Mouse (Mus musculus) forebrain, embryonic 12.5 days (tissue): ENCODE data around the gene Tmem262. TPM values are rescaled to one million over a fixed set of nuclear protein-coding genes. Genes with fewer than 3 reads are reported as not detected.

ENCODE experiments used
- ATAC-seq: fragments of 200-750 bp; cut with Nextera tagmentation; 2 replicates; pipeline ENCODE4 v1.8.0; 2017; ENCODE audit warnings: moderate TSS enrichment; ENCODE audit not compliant: low FRiP score
- H3K27ac ChIP-seq: fragments of 300-500 bp; sonication (generic); 2 replicates; pipeline ENCODE4 v1.5.1; 2016; ENCODE audit warnings: mild to moderate bottlenecking
- H3K27me3 ChIP-seq: fragments of 300-500 bp; sonication (generic); 2 replicates; pipeline ENCODE4 v1.6.1; 2016; ENCODE audit warnings: mild to moderate bottlenecking
- H3K36me3 ChIP-seq: fragments of 300-500 bp; sonication (generic); replicated peaks from 2 replicates; pipeline ENCODE4 v1.6.1; 2016; ENCODE audit warnings: mild to moderate bottlenecking
- H3K4me1 ChIP-seq: fragments of 300-500 bp; sonication (generic); 2 replicates; pipeline ENCODE4 v1.6.1; 2016
- H3K4me2 ChIP-seq: fragments of 300-500 bp; sonication (generic); 2 replicates; pipeline ENCODE4 v1.6.1; 2016; ENCODE audit warnings: mild to moderate bottlenecking, moderate library complexity
- H3K4me3 ChIP-seq: fragments of 300-500 bp; sonication (generic); replicated peaks from 2 replicates; pipeline ENCODE4 v1.5.1; 2016; ENCODE audit warnings: mild to moderate bottlenecking
- H3K9ac ChIP-seq: fragments of 300-500 bp; sonication (generic); 2 replicates; pipeline ENCODE4 v1.6.1; 2016; ENCODE audit warnings: mild to moderate bottlenecking
- H3K9me3 ChIP-seq: fragments of 300-500 bp; sonication (generic); 2 replicates; pipeline ENCODE4 v1.6.1; 2016
- WGBS: fragments of 180-500 bp; shearing (Covaris S2); methylation state at CpG from one replicate; pipeline ENCODE4 v1.1.7; 2016; 5-methylcytosine and 5-hydroxymethylcytosine counted together
- polyA plus RNA-seq: library from polyadenylated mRNA; unstranded; fragments of >200 nt; fragmentation: Nextera tagmentation; extraction: Ambion mirVana; gene quantifications from 2 replicates; pipeline ENCODE4 v1.2.1, GENCODE M21; 2016

Gene Tmem262
- polyA plus RNA-seq, 1 experiment from 2014 or later, result not detected

GRCm38 (mm10) chr19:6085417-6085879 lies 5.6 kb downstream of the Tmem262 start:
- H3K36me3 ChIP-seq, result peaks cover 53% of the 10 kb centered on the region
- peak overlapping the region; percentile 80 for H3K4me2 ChIP-seq
- no peaks in the 10 kb centered on the region for H3K9me3 ChIP-seq
- H3K27ac ChIP-seq, result peak overlapping the region; percentile 84
- ATAC-seq, result peak; percentile 88
- H3K4me3 ChIP-seq, result peak overlapping the region; percentile 73
- peaks cover 19% of the 10 kb centered on the region for H3K4me1 ChIP-seq
- 0% methylated on average over 17 of the region's 17 CpGs for WGBS
- peak overlapping the region; percentile 68 for H3K9ac ChIP-seq
- no peaks in the 10 kb centered on the region for H3K27me3 ChIP-seq

- Histone ChIP-seq H3K4me1 (peaks cover 15% of the 10 kb centered on the region), H3K9me3 (no peaks in the 10 kb centered on the region), H3K9ac (no peak overlapping the region), H3K36me3 (peaks cover 54% of the 10 kb centered on the region), H3K27me3 (no peaks in the 10 kb centered on the region), H3K27ac (no peak overlapping the region), H3K4me3 (no peak overlapping the region), H3K4me2 (no peak overlapping the region)
- WGBS, result 96% methylated on average over 13 of the region's 13 CpGs
- ATAC-seq, result no peak
These were observed 9.0 kb downstream of the Tmem262 start for GRCm38 (mm10) chr19:6088841-6089240.

- H3K27me3 ChIP-seq, result no peaks in the 10 kb centered on the region
- H3K27ac ChIP-seq, result no peak within 1 kb of the TSS
- no peaks in the 10 kb centered on the region for H3K9me3 ChIP-seq
- no peaks in the 10 kb centered on the region for H3K4me1 ChIP-seq
- H3K9ac ChIP-seq, result no peak within 1 kb of the TSS
- peaks cover 64% of the 10 kb centered on the region for H3K36me3 ChIP-seq
- ATAC-seq, result no peak
- H3K4me2 ChIP-seq, result no peak within 1 kb of the TSS
- WGBS, result 92% methylated on average over 7 of the region's 7 CpGs
- H3K4me3 ChIP-seq, result no peak within 1 kb of the TSS
These were observed 14.3 kb downstream of the Tmem262 start, which contains the start of gene AC131692.1 for GRCm38 (mm10) chr19:6094119-6094518. Gene AC131692.1 (plus strand): TSS chr19:6094419.

- Histone ChIP-seq H3K27me3 (no peaks in the 10 kb centered on the region), H3K4me1 (no peaks in the 10 kb centered on the region), H3K36me3 (peaks cover 37% of the 10 kb centered on the region), H3K27ac (no peak overlapping the region), H3K4me2 (no peak overlapping the region), H3K9me3 (no peaks in the 10 kb centered on the region), H3K9ac (no peak overlapping the region), H3K4me3 (no peak overlapping the region)
- ATAC-seq, result no peak
- WGBS, result 91% methylated on average over 3 of the region's 3 CpGs
These were observed 18.0 kb downstream of the Tmem262 start for GRCm38 (mm10) chr19:6097847-6098246.

GRCm38 (mm10) chr19:6101186-6101585 lies 21.4 kb downstream of the Tmem262 start:
- Histone ChIP-seq H3K9me3 (no peaks in the 10 kb centered on the region), H3K4me1 (no peaks in the 10 kb centered on the region), H3K4me3 (no peak overlapping the region), H3K4me2 (no peak overlapping the region), H3K36me3 (peaks cover 17% of the 10 kb centered on the region), H3K27me3 (no peaks in the 10 kb centered on the region), H3K27ac (no peak overlapping the region), H3K9ac (no peak overlapping the region)
- 76% methylated on average over 6 of the region's 6 CpGs for WGBS
- ATAC-seq, result no peak

- Histone ChIP-seq H3K27ac (no peak overlapping the region), H3K4me2 (no peak overlapping the region), H3K36me3 (peaks cover 14% of the 10 kb centered on the region), H3K9me3 (no peaks in the 10 kb centered on the region), H3K9ac (no peak overlapping the region), H3K4me1 (no peaks in the 10 kb centered on the region), H3K4me3 (no peak overlapping the region), H3K27me3 (no peaks in the 10 kb centered on the region)
- ATAC-seq, result no peak
- 78% methylated on average over 6 of the region's 6 CpGs for WGBS
These were observed 22.5 kb downstream of the Tmem262 start for GRCm38 (mm10) chr19:6102169-6102853.

GRCm38 (mm10) chr19:6104476-6104875 lies 24.6 kb downstream of the Tmem262 start:
- Histone ChIP-seq H3K9ac (no peak overlapping the region), H3K27ac (no peak overlapping the region), H3K4me1 (no peaks in the 10 kb centered on the region), H3K4me3 (no peak overlapping the region), H3K36me3 (peaks cover 5% of the 10 kb centered on the region; the same call in 1 of the 2 replicates), H3K27me3 (no peaks in the 10 kb centered on the region), H3K9me3 (no peaks in the 10 kb centered on the region), H3K4me2 (no peak overlapping the region)
- no peak for ATAC-seq
- WGBS, result 85% methylated on average over 4 of the region's 4 CpGs

- Histone ChIP-seq H3K27me3 (no peaks in the 10 kb centered on the region), H3K4me2 (no peak within 1 kb of the TSS), H3K9me3 (no peaks in the 10 kb centered on the region), H3K36me3 (no peaks in the 10 kb centered on the region), H3K4me3 (no peak within 1 kb of the TSS), H3K27ac (no peak within 1 kb of the TSS), H3K4me1 (no peaks in the 10 kb centered on the region), H3K9ac (no peak within 1 kb of the TSS)
- ATAC-seq, result no peak
- WGBS, result 88% methylated on average over 7 of the region's 7 CpGs
These were observed 25.8 kb downstream of the Tmem262 start, which contains the start of gene Naaladl1 for GRCm38 (mm10) chr19:6105586-6105985. Gene Naaladl1 (plus strand): TSS chr19:6105782.

- Histone ChIP-seq H3K4me1 (peaks cover 15% of the 10 kb centered on the region), H3K36me3 (peaks cover 38% of the 10 kb centered on the region), H3K27me3 (no peaks in the 10 kb centered on the region), H3K9ac (no peak overlapping the region), H3K4me3 (no peak overlapping the region), H3K4me2 (no peak overlapping the region), H3K9me3 (no peaks in the 10 kb centered on the region), H3K27ac (no peak overlapping the region)
- WGBS, result 77% methylated on average over 6 of the region's 6 CpGs
- no peak for ATAC-seq
These were observed 33.3 kb downstream of the Tmem262 start for GRCm38 (mm10) chr19:6113116-6113515.

GRCm38 (mm10) chr19:6116113-6116850 lies 36.4 kb downstream of the Tmem262 start:
- no peaks in the 10 kb centered on the region for H3K27me3 ChIP-seq
- no peaks in the 10 kb centered on the region for H3K9me3 ChIP-seq
- 89% methylated on average over 15 of the region's 15 CpGs for WGBS
- H3K27ac ChIP-seq, result no peak overlapping the region
- no peak for ATAC-seq
- H3K36me3 ChIP-seq, result peaks cover 38% of the 10 kb centered on the region
- H3K4me2 ChIP-seq, result peak overlapping the region; percentile 94
- no peak overlapping the region for H3K9ac ChIP-seq
- H3K4me1 ChIP-seq, result peaks cover 21% of the 10 kb centered on the region
- peak overlapping the region; percentile 85; the same call in 1 of the 2 replicates for H3K4me3 ChIP-seq

GRCm38 (mm10) chr19:6117346-6117985 lies 37.6 kb downstream of the Tmem262 start:
- 6% methylated on average over 32 of the region's 32 CpGs for WGBS
- H3K36me3 ChIP-seq, result peaks cover 32% of the 10 kb centered on the region
- peak overlapping the region; percentile 85 for H3K4me3 ChIP-seq
- H3K27ac ChIP-seq, result peak overlapping the region; percentile 98
- H3K4me1 ChIP-seq, result peaks cover 21% of the 10 kb centered on the region
- no peaks in the 10 kb centered on the region for H3K27me3 ChIP-seq
- no peaks in the 10 kb centered on the region for H3K9me3 ChIP-seq
- peak overlapping the region; percentile 94 for H3K4me2 ChIP-seq
- H3K9ac ChIP-seq, result peak overlapping the region; percentile 92
- ATAC-seq, result no peak

- peak; percentile 89 for ATAC-seq
- WGBS, result under 1% methylated on average over 77 of the region's 77 CpGs
- Histone ChIP-seq H3K9ac (peak within 1 kb of the TSS; percentile 92), H3K36me3 (peaks cover 28% of the 10 kb centered on the region), H3K9me3 (no peaks in the 10 kb centered on the region), H3K4me3 (peak within 1 kb of the TSS; percentile 85), H3K27me3 (no peaks in the 10 kb centered on the region), H3K4me2 (peak within 1 kb of the TSS; percentile 94), H3K27ac (peak within 1 kb of the TSS; percentile 98), H3K4me1 (peaks cover 21% of the 10 kb centered on the region)
These were observed 38.3 kb downstream of the Tmem262 start, which contains the start of gene Sac3d1 for GRCm38 (mm10) chr19:6117986-6118676. Gene Sac3d1 (minus strand): TSS chr19:6118650.
